Mouse (Mus musculus) limb, embryonic 14.5 days (tissue): ENCODE measurements at regions not wholly inside any gene's neighbourhood (a gene's known extent, or its start where the extent isn't known, plus 50 kb on each side); places are given as distances from the start of the nearest gene placed in this dataset.

Experiments
- ATAC-seq: fragments of 200-750 bp; cut with Nextera tagmentation; 2 replicates; pipeline ENCODE4 v1.8.0; 2017; ENCODE audit warnings: low read depth, moderate number of reproducible peaks, moderate TSS enrichment; ENCODE audit not compliant: low FRiP score
- DNase-seq: peaks from one replicate; pipeline ENCODE4 v3.0.0-alpha.2; 2015; ENCODE audit warnings: low spot score
- H3K27ac ChIP-seq: fragments of 300-500 bp; sonication (generic); replicated peaks from 2 replicates; pipeline ENCODE4 v1.5.1; 2014; ENCODE audit warnings: low read depth, mild to moderate bottlenecking, low read length, moderate library complexity, mixed read lengths
- H3K27me3 ChIP-seq: fragments of 300-500 bp; sonication (generic); 2 replicates; pipeline ENCODE4 v1.6.1; 2014; ENCODE audit warnings: low read length, mixed read lengths; ENCODE audit not compliant: control insufficient read depth, insufficient read depth
- H3K36me3 ChIP-seq: fragments of 300-500 bp; sonication (generic); 2 replicates; pipeline ENCODE4 v1.6.1; 2014; ENCODE audit warnings: mild to moderate bottlenecking, low read length, moderate library complexity, mixed read lengths; ENCODE audit not compliant: control insufficient read depth, insufficient read depth
- H3K4me1 ChIP-seq: fragments of 300-500 bp; sonication (generic); 2 replicates; pipeline ENCODE4 v1.6.1; 2014; ENCODE audit warnings: antibody characterized with exemption, low read length, mixed read lengths; ENCODE audit not compliant: control insufficient read depth, insufficient read depth
- H3K4me2 ChIP-seq: fragments of 300-500 bp; sonication (generic); replicated peaks from 2 replicates; pipeline ENCODE4 v1.6.1; 2014; ENCODE audit warnings: low read depth, mild to moderate bottlenecking, low read length, moderate library complexity; ENCODE audit not compliant: severe bottlenecking
- H3K4me3 ChIP-seq: fragments of 300-500 bp; sonication (generic); replicated peaks from 2 replicates; pipeline ENCODE4 v1.5.1; 2014; ENCODE audit warnings: low read length
- H3K9ac ChIP-seq: fragments of 300-500 bp; sonication (generic); 2 replicates; pipeline ENCODE4 v1.6.1; 2014; ENCODE audit warnings: mild to moderate bottlenecking, low read depth, low read length, moderate library complexity; ENCODE audit not compliant: severe bottlenecking
- H3K9me3 ChIP-seq: fragments of 300-500 bp; sonication (generic); 2 replicates; pipeline ENCODE4 v1.6.1; 2016; ENCODE audit warnings: low read length; ENCODE audit not compliant: control insufficient read depth
- POLR2A ChIP-seq: fragments of 200-500 bp; IDR thresholded peaks from 2 replicates; pipeline ENCODE4 v1.8.0; 2012; ENCODE audit warnings: inconsistent platforms, mild to moderate bottlenecking, moderate library complexity, borderline replicate concordance; ENCODE audit not compliant: insufficient read depth, insufficient read length; ENCODE audit errors: extremely low read depth
- WGBS: fragments of 180-500 bp; shearing (Covaris S2); extraction: QIAGEN DNeasy Blood & Tissue Kit; methylation state at CpG from one replicate; pipeline ENCODE4 v1.1.7; 2014; 5-methylcytosine and 5-hydroxymethylcytosine counted together

DNA sequence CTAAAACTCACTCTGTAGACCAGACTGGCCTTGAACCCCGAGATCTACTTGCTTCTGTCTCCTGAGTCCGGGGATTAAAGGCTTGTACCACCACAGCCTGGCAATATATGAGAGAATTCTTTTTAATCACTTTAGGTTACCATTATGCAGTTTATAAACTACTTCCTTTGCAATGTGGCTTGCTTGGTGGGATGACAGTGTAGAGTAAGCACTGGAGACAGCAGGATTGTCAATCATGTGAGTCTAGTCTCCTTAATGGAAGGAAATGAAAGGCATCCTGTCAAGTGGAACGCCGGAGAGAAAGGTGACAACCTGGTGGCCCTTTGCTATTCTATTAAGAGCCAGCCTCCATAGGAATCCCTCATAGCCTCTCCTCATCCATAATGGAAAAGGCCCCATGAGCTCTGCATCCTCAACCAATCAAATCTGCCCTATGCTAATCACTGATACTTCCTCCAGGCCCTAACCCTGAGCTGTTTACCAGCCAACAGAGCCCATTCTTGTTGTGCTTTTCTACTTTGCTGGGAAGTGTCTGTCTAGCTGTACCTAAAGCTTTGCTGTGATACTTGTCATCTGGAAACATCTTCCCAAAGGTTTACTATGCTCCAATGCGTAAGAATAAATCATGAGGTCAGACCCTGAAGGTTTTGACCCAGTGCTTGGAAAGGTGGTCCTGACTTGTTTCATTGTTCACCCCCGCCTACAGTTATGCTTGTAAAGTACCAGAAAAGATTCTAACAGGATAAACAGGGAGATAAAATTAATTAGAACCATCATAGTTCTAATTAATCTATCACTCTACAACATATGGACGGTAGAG, 130.0 kb upstream of the Bank1 start:
- Histone ChIP-seq H3K4me1 (no peaks in the 10 kb centered on the region), H3K27me3 (no peaks in the 10 kb centered on the region), H3K27ac (no peak overlapping the region), H3K4me2 (no peak overlapping the region), H3K4me3 (no peak overlapping the region), H3K36me3 (no peaks in the 10 kb centered on the region), H3K9ac (no peak overlapping the region), H3K9me3 (no peaks in the 10 kb centered on the region)
- no peak for TF ChIP-seq POLR2A
- no peak for ATAC-seq
- WGBS, result 71% methylated on average over 7 of the region's 7 CpGs
- DNase-seq, result no peak

DNA sequence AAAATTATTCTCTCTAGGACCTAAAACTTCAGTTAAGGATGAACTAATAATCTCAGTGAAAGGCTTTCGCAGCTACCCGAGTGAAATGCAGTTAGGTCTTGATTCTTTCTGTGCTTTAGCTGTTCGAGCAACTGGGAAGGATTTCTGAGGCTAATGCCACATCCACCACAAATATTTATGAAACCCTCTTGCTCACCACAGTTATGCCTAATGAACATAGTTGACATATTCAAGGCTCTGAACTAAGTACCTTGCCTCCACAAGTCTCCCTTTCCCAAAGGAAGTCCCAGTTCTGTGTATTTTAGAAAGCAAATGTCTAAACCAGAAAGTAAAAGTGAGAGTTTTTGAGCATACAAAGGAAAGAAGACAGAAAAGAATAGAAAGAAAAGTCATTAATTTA, 129.1 kb upstream of the Bank1 start:
- Histone ChIP-seq H3K4me1 (no peaks in the 10 kb centered on the region), H3K4me3 (no peak overlapping the region), H3K27ac (no peak overlapping the region), H3K36me3 (no peaks in the 10 kb centered on the region), H3K9me3 (no peaks in the 10 kb centered on the region), H3K4me2 (no peak overlapping the region), H3K9ac (no peak overlapping the region), H3K27me3 (no peaks in the 10 kb centered on the region)
- DNase-seq (peak; percentile 8), ATAC-seq (no peak)
- WGBS, result 73% methylated on average over 3 of the region's 3 CpGs
- TF ChIP-seq POLR2A, result no peak

DNA sequence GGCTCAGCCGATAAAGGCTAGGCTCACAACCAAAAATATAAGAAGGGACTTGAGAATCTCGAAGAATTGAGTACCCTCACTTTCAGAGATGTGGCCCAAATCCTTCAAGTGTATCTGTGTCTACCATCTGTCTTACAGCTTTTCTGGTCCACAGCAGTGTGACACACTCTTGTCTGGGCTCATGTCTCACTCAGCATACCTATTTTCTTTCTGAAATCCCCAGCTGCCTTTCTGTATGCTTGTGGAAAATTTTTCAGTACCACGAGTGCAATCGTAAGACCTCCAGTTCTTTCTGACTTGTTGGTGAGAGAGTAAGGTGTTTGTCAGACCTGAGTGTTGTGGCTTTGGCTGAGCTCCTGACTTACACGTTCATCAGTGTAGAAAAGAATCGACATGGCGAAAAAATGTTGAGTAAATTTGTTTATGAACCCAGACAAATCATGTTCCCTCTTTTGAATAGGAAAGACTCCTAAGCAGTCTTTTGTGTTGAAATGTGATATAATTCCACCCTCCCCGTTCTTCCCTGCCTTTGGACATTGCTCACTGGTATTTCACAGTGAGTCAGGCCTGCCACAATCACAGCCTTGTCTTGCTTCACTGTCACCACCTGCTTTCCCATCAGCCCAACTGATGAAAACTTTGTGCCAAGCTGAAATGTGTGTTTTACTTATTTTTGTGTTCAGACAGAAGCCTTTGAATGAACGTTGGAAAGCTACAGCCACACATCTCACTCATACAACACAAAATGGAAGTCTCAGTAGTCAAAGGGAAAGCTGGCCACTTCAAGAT, 125.3 kb upstream of the Bank1 start:
- Histone ChIP-seq H3K9ac (no peak overlapping the region), H3K27me3 (no peaks in the 10 kb centered on the region), H3K4me1 (no peaks in the 10 kb centered on the region), H3K36me3 (no peaks in the 10 kb centered on the region), H3K4me2 (no peak overlapping the region), H3K4me3 (no peak overlapping the region), H3K27ac (no peak overlapping the region), H3K9me3 (no peaks in the 10 kb centered on the region)
- 84% methylated on average over 9 of the region's 9 CpGs for WGBS
- no peak for ATAC-seq
- TF ChIP-seq POLR2A, result no peak
- DNase-seq, result no peak

DNA sequence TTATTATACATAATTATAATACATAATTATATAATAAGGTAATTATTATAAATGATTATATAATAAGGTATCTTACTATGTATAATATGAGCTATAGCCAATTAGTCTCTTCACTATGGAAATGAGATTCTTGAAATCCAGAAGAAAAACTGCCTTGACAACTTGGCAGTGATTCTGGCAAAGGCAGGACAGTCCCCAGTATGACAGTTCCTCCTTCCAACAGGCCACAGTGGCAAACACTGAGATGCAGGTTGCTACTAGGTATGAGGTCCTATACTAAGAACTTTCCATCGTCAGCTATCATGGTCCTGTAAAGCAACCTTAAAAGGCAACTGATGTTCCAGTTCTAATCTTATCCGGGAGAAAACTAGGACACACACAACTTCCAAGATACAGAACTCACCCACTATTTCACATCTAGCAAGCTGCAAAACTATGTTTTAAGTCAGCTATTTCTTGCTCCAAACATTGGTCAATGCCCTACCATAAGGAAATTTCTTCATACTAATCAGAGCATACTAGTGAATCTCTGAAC, 124.6 kb upstream of the Bank1 start:
- no peak for ATAC-seq
- WGBS, result 87% methylated on average over 2 of the region's 2 CpGs
- no peaks in the 10 kb centered on the region for H3K4me1 ChIP-seq

DNA sequence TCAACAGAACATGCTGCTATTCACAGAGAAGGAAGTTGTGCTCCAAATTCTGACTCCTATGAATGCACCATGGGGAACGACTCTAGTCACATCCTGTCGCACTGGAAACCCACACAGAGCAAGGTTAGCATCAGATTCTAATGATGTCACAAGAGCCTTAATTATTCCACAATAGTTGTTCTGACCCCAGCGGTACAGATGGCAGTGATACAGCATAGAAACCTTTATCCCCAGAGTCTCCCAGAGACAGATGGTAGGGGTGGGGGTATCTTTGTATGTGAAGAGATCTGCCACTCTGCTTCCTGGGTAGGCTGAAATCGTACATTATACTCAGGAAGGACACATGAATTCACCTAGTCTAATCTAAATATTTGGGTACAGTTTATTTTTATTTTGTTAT, 123.5 kb upstream of the Bank1 start:
- DNase-seq, result no peak
- WGBS, result 80% methylated on average over 4 of the region's 4 CpGs
- no peaks in the 10 kb centered on the region for H3K27me3 ChIP-seq
- H3K4me2 ChIP-seq, result no peak overlapping the region
- H3K4me1 ChIP-seq, result no peaks in the 10 kb centered on the region
- no peak for TF ChIP-seq POLR2A
- H3K9me3 ChIP-seq, result no peaks in the 10 kb centered on the region
- H3K4me3 ChIP-seq, result no peak overlapping the region
- no peak for ATAC-seq
- no peaks in the 10 kb centered on the region for H3K36me3 ChIP-seq
- no peak overlapping the region for H3K27ac ChIP-seq
- no peak overlapping the region for H3K9ac ChIP-seq

More for the DNA sequence above, 124.6 kb upstream of the Bank1 start:
- Histone ChIP-seq H3K4me3 (no peak overlapping the region), H3K27ac (no peak overlapping the region), H3K36me3 (no peaks in the 10 kb centered on the region), H3K9me3 (no peaks in the 10 kb centered on the region), H3K9ac (no peak overlapping the region), H3K4me2 (no peak overlapping the region), H3K27me3 (no peaks in the 10 kb centered on the region)
- TF ChIP-seq POLR2A, result no peak
- DNase-seq, result no peak
